Mouse (Mus musculus) ovary, postnatal 14 days (tissue): ENCODE measurements around the gene Mrtfa.

Source experiments
- DNase-seq: peaks from one replicate; pipeline ENCODE4 v3.0.0; 2022; ENCODE audit warnings: low spot score

Mrtfa gene

DNA sequence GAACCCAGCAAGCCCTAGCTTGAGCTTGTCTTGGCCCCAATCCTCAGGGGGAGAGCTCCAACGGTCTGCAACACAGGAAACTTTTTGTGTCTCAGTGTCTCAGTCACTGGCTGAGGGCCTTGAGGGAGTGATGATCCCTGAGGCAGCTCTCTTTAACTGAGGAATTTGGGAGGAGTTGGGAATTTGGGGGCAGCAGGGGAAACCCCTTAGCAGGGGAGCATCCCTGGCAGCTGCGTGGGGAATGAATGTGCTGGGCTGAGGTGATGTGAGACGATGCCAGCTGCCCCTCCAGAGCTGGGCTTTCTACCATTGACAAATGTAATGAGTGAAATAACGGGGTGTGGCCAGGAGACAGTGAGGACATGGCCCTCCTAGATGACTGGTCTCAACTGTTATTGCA, 4.9 kb upstream of the Mrtfa start:
- no peak for DNase-seq

DNA sequence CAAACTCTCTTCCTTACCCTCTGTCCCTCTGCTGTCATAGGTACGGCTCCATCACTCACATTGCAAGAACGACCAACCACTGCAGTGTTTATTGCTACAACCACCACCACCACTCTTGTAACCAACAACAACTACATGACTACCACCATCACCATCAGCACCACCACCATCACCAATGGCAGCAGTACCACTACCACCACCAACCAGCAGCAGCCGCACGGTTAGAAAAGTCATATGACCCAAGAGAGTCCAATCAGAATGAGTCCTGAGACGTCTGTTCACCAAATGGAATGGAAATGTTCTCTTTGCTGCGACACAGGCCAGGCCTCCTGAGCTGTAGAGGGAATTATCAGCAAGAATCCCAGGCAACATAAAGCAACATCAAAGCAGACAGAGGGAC, 4.2 kb upstream of the Mrtfa start:
- DNase-seq, result no peak

DNA sequence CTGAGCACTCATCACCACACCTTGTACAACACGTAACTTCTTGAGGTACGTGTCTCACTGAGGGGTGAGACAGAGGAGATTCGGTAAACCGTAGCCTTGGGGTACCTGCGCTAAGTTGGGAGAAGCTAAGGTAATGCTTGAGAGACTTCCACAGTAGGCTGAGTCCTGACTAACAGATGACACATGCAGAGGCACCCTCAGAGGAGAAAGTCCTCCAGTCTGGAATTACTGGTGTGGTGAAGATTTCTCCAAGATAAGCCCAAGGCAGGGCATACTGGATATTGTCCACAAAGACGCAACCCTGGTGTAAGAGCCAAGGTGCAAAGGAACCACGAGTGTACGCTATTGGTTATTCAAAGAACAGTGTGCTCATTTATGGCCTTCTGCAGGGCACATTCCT, 2.3 kb upstream of the Mrtfa start:
- DNase-seq, result no peak

DNA sequence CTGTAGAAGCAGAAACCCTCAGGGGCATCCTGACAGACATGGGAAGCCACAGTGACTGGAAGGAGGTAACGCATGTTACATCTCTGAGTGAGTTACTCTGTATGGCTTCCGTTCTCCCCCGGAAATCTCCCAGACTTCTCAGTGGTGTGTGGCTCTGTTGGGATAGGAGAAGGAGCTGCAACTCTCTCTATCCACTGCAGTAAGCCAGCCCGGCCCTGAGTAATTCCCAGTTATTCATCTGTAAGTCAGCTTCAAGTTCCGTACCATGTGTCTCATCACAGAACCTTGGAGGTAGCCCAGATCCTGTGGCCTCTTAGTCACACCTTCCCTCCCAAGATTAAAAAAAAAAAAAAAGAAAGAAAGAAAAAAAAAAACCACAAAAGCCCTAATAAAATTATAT, 1.8 kb upstream of the Mrtfa start:
- no peak for DNase-seq

DNA sequence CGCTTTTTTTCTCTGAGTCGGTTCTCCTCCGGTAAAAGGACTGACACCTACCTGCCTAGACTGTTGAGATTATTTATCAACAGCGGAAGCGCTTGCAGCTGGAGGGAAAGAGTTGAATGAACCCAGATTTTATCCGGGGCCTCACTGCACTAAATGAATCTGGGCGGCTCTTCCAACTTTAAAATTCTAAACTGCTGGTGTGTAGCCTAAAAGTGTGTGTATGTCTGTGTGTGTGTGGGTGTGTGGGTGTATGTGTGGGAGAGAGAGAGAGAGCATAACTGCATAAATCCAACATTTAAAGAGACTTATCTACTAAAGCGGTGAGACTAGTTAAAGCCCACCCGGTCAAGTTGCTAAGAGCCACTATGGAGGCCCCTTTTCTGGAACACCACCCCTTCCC, 746 bp upstream of the Mrtfa start:
- DNase-seq, result no peak

DNA sequence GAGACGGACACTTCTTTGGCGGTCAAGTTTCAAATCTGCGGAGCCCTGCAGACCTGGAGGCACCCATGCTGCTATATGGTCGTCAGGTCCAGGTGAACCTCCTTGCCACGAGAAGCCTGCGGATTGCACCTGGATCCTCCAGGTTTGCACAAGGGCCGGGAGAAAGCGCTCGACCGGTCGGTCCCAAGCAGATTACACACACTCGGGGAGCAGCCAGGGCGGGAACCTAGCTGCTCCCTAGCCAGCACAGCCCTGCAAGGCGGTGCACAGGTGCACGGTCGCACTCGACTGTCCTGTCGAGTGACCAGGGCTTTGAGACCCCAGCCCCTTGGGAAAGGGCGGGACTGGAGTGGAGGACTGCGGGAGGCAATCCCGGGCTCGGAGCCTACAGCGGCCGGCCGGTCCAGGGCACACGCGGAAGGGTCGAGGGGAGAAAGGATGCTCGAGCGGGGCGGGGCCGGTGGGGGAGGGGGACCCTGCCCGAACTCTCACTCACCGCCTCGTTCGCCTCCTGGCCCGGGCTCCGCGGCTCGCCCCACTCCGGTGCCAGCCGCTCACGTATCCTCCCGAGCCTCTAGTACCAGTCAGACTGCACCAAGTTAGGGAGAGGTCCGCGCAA, 437 bp downstream of the Mrtfa start:
- DNase-seq, result no peak

DNA sequence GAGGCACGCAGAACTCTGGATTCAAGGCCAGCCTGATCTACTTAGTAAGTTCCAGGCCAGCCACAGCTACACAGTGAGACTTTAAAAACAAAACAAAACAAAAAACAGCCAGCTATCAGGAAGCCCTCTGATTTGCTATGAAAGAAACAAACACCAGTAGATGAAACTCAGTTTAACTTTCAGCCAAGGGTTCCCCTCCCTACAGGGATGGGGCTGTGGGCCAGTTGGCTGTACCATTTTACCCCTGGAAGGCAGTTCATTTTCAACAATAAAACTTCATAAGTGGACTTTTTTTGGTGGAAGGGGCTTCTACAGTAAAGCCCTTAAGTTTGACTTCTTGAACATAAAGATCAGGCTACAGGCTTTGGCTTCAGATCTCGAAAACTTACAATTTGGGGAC, 1.5 kb downstream of the Mrtfa start:
- no peak for DNase-seq

DNA sequence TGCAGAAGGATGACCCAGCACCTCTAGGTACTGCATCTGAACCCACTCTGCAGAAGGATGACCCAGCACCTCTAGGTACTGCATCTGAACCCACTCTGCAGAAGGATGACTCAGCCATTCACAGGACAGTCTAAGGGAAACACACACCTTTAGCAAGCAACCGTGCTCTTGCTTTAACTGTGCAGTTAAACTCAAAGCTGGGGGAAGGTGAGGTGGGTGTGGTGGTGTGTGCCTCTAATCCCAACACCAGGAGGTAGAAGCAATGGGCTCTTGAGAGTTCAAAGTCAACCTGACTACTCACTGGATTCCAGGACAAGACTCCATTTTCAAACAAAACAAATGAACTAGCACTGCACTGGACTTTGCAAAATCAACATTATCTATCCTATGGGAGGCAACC, 5.6 kb downstream of the Mrtfa start:
- DNase-seq, result no peak

DNA sequence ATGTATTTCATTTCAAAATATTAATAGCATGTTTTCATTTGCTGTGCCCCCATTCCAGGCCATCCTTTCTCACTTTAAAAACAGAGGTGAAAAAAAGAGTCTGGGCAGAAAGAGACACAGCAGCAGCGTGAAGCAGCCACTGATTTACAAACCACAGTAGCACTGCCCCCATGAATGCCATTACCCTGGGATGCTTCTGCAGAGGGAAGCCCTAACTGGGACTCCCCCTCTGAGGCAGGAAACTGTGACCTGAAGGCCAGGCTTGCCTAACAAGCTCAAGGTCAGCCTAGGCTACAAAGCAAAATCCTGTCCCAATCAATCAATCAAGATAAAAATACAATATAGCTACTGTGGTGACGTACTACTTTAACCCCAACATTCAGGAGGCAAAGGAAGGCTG, 9.3 kb downstream of the Mrtfa start:
- DNase-seq, result no peak

DNA sequence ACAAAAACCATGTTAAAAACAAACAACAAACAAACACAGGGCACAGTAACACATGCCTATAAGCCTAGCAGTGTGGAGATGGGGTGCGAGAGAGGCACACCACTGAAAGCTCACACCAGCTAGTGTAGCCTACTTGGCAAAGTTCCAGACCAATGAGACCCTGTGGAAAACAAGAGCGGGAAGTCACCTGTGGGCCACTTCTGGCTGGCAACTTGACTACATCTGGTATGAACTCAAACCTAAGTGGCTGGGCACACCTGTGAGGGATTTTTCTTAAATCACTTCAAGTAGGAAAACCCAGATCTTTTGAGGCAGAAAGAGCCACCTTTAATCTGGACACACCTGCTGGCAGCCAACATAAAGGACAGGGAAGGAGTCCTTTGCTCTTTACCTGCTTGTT, 11.0 kb downstream of the Mrtfa start:
- DNase-seq, result no peak

DNA sequence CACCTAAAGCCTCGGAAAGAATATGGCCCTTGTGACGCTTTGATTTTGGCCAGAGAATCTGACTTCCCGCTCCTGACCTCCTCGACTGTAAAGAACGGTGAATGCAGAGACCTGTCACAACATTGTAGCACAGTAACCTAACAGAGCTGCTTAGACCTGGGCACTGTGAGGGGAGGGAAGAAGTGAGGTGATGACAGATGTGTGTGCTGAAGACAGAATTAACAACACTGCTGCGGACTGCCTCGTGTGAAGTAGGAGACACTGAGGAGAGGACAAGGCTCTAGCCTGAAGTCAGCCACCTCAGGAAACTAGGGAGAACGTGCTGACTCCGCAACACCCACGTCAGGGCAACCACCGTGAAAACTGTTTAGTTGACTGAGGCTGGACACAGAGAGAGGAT, 11.9 kb downstream of the Mrtfa start:
- no peak for DNase-seq

DNA sequence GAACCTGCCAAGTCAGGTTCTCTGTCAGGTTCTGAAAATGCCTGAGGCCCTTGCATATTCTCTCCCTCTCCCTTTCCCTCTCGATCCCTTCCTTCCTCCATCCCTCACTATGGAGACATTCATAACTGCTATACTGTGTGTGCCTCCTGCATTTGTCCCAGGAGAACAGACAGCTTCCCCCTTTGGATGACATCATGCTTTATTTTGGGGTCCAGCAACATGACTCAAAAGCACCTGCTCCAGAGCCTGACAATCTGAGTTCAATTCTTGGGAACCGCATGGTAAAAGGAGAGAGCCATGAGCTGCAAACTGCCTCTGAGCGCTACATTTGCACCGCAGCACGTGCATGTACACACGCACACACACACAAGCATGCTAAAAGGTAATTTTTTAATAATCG, 12.7 kb downstream of the Mrtfa start:
- DNase-seq, result no peak

DNA sequence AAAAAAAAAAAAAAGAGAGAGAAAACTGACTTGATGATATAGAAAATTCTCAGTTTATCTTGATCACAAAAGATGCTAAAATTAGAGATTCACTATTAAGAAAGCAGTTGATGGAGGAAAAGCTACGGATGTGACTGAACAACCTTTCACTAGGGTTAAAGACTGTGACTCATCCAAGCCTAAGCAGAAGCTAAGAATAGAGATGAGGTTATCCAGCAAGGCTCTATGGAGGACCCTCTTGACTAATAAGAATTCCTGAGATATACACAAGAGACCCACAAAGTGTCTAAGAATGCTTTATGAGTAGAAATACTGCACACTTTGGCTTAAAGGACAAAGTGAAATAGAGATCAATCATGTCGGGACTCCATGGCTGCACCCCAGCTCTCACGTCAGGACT, 14.9 kb downstream of the Mrtfa start:
- DNase-seq, result no peak

DNA sequence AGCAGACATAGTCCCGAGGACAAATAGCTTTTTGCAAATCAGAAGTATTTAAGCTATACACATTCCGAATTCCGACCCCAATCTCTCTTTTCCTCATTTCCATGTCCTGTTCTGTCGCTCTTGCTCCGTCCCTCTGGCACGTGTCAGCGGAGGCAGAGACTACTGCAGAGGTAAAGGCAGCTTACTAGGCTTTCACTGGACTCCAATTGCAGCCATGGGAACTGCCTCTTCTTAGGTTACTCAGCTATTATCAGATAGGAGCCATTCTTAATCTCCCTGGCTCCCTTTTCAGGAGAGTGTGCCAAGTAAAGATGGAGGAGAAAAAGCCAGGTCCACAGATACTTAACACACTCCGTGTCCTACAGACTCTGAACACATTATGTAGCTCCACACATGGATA, 18.3 kb downstream of the Mrtfa start:
- no peak for DNase-seq

DNA sequence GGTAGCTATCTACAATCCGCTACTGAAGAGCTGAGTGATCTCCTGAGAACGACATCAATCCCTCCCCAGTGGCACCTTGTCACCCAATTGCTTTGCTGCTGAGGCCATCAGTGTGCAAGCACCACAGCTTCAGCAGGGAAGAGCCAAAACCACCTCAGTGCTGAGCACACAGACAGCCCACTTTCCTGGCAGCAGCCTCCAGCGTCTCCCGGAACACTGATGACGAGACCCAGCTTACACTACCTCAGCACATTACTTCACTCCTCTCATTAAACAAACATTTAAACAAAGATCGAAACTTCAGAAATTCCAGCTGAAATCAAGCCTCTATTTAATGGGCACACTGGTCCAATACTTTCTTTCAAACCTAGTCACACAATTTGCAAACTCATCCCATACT, 21.8 kb downstream of the Mrtfa start:
- DNase-seq, result no peak

DNA sequence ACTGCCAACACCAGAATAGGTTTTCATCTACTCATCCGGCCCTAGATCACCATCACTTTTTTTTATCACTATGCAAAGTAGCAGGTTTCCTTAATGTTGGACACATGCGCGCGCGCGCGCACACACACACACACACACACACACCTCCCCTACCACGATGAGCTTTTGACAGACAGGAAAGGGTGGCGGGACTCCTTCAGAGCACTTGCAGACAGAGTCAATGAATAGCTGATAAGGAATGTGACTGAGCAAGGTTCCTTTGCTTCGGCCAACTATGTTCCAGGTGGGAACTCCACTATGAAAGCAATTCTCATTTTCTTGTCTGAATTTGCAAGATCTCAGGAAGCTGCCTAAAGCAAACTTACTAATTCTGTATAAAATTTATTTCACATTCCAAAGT, 22.7 kb downstream of the Mrtfa start:
- no peak for DNase-seq

DNA sequence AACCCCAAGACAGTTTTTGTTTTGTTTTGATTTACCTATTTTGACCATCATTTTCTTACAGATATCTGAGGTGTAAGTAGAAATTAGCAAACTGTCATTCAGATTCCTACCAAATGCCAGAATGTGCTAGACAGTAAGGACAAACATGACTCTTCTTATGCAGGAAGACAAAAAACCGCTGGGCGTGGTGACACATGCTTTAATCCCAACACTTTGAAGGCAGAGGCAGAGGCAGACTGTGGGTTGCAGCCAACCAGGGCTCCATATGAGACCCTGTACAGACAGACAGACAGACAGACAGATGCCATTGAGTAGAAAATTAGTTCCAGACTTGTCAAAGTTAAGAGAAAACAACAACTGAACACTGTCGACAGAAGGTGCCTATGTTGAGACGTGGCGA, 24.3 kb downstream of the Mrtfa start:
- no peak for DNase-seq

DNA sequence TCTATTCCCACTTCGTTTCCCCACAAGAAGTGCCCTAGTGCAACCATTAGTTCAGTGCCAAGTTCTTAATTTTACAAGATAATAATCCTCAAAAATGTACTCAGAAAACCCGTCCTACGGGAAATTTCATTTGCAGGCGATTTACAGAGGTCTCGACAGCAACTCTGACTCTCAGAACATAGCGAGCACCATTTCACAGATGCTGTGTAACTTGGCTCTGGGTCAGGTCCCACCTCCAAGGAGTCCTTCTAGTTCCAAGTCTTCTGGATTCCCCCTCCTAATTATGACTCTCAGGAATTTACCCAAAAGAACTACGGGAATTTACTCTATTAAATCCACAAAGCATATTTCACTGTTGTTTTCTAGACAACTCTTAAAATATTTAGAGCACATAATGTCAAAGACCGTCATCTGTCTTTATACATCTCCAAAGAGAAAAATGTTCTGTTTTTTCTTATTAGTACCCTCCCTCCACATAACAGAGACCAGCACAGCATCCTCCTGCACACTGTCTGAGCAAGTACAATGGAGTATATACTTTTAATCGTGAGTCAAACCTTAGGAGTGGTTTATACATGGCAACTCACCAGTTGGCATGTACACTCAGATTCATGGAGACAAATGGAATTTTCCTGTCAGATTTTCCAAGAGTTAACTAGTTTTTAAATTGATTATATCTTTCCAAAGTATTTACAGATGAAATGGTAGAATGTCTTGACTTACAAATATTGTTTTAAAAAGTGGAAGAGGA, 25.8 kb downstream of the Mrtfa start:
- DNase-seq, result no peak

DNA sequence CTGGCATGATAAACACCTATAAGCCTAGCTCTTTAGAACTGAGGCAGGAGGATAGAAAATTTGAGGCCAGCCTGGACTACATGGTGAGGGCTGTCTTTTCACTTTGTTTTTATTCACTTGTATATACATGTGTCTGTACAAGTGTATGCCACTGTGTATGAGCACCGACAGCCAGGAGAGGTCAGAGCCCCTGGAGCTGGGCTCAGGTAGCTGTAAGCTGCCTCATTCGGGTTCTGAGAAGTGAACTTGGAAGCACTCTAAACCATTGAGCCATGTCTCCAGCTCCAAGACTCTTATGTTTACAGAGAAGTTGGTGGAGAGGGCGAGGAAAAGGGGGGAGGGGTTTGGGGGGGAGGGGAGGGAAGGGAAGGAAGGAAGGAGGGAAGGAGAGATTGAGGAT, 29.0 kb downstream of the Mrtfa start:
- DNase-seq, result no peak

DNA sequence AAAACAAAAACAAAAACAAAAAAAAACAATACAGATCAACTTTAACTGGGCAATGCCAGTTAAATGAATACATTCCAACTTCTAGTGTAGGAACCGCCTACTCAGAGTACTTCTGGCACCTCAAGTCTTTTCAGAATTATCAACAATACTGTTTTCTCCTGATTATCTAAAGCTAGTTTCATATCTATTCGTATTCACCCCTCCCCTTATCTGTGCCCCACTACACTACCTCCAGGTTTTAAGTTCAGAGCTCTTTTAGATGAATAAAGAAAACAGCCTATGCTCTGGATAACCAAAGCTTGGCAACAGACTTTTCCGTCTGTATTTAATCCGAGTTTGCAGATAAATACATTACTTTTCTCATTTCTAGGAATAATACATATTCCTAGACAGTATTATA, 29.9 kb downstream of the Mrtfa start:
- DNase-seq, result no peak

DNA sequence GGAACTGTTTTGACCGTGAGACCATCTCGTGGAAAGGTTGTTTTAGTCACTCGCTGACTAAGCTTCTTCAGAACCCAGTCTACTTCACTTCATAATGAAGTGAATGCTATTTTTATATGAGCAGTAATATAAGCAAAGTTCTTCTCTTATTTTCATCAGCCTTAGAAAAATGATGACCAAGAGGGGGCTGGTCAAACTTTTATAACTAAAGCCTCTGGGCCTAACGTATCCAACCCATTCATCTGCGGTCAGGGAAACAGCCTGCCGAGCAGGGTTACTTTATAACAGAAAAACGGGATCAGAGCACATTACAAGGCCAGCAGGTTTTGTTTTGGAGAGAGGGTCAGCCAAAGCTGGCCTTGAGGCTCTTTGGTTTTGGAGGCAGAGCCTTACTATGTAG, 31.3 kb downstream of the Mrtfa start:
- no peak for DNase-seq

DNA sequence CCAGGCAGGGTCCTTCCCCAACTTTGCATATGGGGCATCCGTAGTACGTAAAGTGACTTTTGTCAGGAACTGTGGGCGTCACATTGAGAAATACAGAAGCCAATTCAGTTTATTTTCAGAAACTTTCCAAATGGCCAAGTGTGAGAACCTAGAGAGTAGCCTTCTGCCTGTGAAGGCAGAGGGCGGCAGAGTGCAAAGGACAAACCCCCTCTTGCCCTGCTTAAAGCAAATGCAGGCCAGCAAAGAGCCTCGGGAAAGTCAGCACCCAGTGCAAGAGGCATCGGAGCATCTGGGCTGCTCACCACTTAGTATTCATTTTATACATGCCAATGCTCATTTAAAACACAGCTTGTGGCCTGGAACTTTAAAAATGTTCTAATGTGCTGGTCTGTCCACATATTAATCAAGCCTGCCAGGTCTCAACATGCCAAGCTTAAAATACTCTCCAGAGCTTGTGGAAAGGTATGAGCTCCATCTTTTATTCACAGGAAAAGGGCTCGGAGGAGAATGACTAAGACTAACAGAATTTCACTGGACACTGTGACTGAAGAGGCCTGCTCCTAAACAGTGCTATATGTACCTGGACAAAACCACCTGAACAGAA, 31.9 kb downstream of the Mrtfa start:
- DNase-seq, result no peak

DNA sequence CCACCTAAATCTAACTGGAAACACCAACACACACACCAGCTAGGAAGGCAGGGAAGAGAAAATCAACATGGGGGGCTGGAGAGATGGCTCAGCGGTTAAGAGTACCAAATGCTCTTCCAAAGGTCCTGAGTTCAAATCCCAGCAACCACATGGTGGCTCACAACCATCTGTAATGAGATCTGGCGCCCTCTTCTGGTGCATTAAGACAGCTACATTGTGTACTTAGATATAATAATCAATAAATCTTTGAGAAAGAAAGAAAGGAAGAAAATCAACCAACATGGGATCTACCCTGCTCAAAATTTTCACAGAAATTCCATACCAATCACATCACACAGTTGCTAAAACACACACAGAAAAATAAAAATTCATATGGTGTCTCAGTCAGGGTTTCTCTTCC, 34.1 kb downstream of the Mrtfa start:
- DNase-seq, result no peak

DNA sequence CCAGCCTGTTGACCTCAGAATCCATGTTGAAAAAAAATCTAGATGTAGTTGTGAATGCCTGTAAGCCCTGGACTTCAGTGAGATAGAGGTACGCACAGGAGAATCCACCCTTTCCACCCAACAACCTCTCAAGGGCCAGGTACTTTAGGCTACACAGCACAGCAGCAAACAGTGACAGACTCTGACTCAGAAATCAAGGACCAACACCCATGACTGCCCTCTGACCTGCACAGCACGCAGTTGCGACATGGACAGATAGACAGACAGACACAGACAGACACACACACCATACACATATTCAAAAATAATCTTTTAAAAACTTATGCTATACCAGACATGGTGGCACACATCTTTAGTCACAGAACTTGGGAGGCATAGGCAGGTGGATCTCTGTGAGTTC, 34.7 kb downstream of the Mrtfa start:
- DNase-seq, result no peak
